Mouse (Mus musculus) lung, postnatal 0 days (tissue): ENCODE data around the gene Cnot1. TPM values are rescaled to one million over a fixed set of nuclear protein-coding genes. Genes with fewer than 3 reads are reported as not detected.
"Not testable (repeated sequence)": the region's sequence is repeated elsewhere in the genome, so short reads cannot be mapped to it uniquely, and the experiment has no call there.

ENCODE experiments used
- ATAC-seq: fragments of 200-750 bp; cut with Nextera tagmentation; 2 replicates; pipeline ENCODE4 v1.8.0; 2017; ENCODE audit warnings: moderate library complexity
- DNase-seq: peaks from one replicate; pipeline ENCODE4 v3.0.0-alpha.2; 2016; ENCODE audit warnings: low spot score
- H3K27ac ChIP-seq: fragments of 300-500 bp; sonication (generic); 2 replicates; pipeline ENCODE4 v1.5.1; 2014; ENCODE audit warnings: antibody characterized with exemption, mild to moderate bottlenecking, low read length, mixed read lengths
- H3K27me3 ChIP-seq: fragments of 300-500 bp; sonication (generic); replicated peaks from 2 replicates; pipeline ENCODE4 v1.6.1; 2014; ENCODE audit warnings: low read length, mixed read lengths; ENCODE audit not compliant: insufficient read depth
- H3K36me3 ChIP-seq: fragments of 300-500 bp; sonication (generic); 2 replicates; pipeline ENCODE4 v1.6.1; 2014; ENCODE audit warnings: low read length, mixed read lengths; ENCODE audit not compliant: insufficient read depth
- H3K4me1 ChIP-seq: fragments of 300-500 bp; sonication (generic); 2 replicates; pipeline ENCODE4 v1.6.1; 2014; ENCODE audit warnings: antibody characterized with exemption, low read depth, low read length, mixed read lengths; ENCODE audit not compliant: insufficient read depth
- H3K4me2 ChIP-seq: fragments of 300-500 bp; sonication (generic); replicated peaks from 2 replicates; pipeline ENCODE4 v1.6.1; 2014; ENCODE audit warnings: low read depth, mild to moderate bottlenecking, low read length, moderate library complexity, mixed read lengths
- H3K4me3 ChIP-seq: fragments of 300-500 bp; sonication (generic); 2 replicates; pipeline ENCODE4 v1.5.1; 2014; ENCODE audit warnings: low read depth, low read length
- H3K9ac ChIP-seq: fragments of 300-500 bp; sonication (generic); replicated peaks from 2 replicates; pipeline ENCODE4 v1.6.1; 2014; ENCODE audit warnings: low read depth, mild to moderate bottlenecking
- H3K9me3 ChIP-seq: fragments of 300-500 bp; sonication (generic); 2 replicates; pipeline ENCODE4 v1.6.1; 2016; ENCODE audit warnings: low read length, mixed read lengths
- CTCF ChIP-seq: IDR thresholded peaks from 2 replicates; pipeline ENCODE4 v1.5.1; 2016; ENCODE audit warnings: antibody characterized with exemption, mild to moderate bottlenecking
- EP300 ChIP-seq: IDR thresholded peaks from 2 replicates; pipeline ENCODE4 v1.6.1; 2016; ENCODE audit warnings: antibody characterized with exemption, mild to moderate bottlenecking, control low read depth
- WGBS: fragments of 180-500 bp; shearing (Covaris S2); extraction: QIAGEN DNeasy Blood & Tissue Kit; methylation state at CpG from one replicate; pipeline ENCODE4 v1.1.7; 2014; 5-methylcytosine and 5-hydroxymethylcytosine counted together
- polyA plus RNA-seq: library from polyadenylated mRNA; unstranded; fragments of >200 nt; fragmentation: Nextera tagmentation; extraction: Ambion mirVana; gene quantifications from 2 replicates; pipeline ENCODE4 v1.2.1, GENCODE M21; 2015

The Cnot1 gene
- polyA plus RNA-seq, 1 experiment from 2014 or later: 21.5 TPM

DNA sequence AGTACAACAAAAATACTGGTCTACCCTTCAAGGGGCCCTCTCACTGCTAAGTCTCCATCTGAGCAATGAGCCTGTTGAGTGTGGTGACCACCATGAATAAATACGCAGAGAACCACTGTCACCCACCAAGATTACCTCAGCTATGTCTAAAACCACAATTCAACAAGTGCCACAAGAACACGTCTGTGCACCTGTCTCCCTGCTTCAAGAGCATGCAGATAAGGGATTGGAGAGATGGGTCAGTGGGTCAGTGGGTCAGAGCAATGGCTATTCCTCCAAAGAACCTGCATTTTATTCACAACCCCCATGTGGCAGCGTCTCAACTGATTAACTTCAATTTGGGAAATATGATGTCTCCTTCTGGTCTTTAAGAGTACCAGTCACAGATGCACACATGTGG, 6.9 kb downstream of the Cnot1 start:
- Histone ChIP-seq H3K9me3 (no peaks in the 10 kb centered on the region), H3K4me1 (peaks cover 5% of the 10 kb centered on the region; the same call in 1 of the 2 replicates), H3K4me2 (no peak overlapping the region), H3K36me3 (no peaks in the 10 kb centered on the region), H3K27me3 (no peaks in the 10 kb centered on the region), H3K27ac (no peak overlapping the region), H3K4me3 (no peak overlapping the region), H3K9ac (no peak overlapping the region)
- TF ChIP-seq CTCF: no peak
- no peak for TF ChIP-seq EP300
- ATAC-seq: no peak
- 78% methylated on average over 3 of the region's 3 CpGs for WGBS
- no peak for DNase-seq

- Histone ChIP-seq H3K27me3 (no peaks in the 10 kb centered on the region), H3K4me2 (no peak overlapping the region), H3K4me3 (no peak overlapping the region), H3K9ac (no peak overlapping the region), H3K9me3 (no peaks in the 10 kb centered on the region), H3K36me3 (no peaks in the 10 kb centered on the region), H3K27ac (no peak overlapping the region), H3K4me1 (peaks cover 1% of the 10 kb centered on the region; the same call in 1 of the 2 replicates)
- WGBS: 100% methylated on average over 1 of the region's 1 CpGs
- TF ChIP-seq EP300: no peak
- TF ChIP-seq CTCF: no peak
- no peak for DNase-seq
- ATAC-seq: no peak
These were observed 7.4 kb downstream of the Cnot1 start for GRCm38 (mm10) chr8:95799891-95800290.

GRCm38 (mm10) chr8:95799117-95799516, 8.1 kb downstream of the Cnot1 start:
- Histone ChIP-seq H3K9ac (no peak overlapping the region), H3K4me3 (no peak overlapping the region), H3K36me3 (no peaks in the 10 kb centered on the region), H3K27me3 (no peaks in the 10 kb centered on the region), H3K27ac (no peak overlapping the region), H3K4me2 (no peak overlapping the region), H3K4me1 (no peaks in the 10 kb centered on the region), H3K9me3 (no peaks in the 10 kb centered on the region)
- no peak for ATAC-seq
- no peak for DNase-seq
- WGBS: 88% methylated on average over 6 of the region's 6 CpGs
- TF ChIP-seq EP300: no peak
- no peak for TF ChIP-seq CTCF

DNA sequence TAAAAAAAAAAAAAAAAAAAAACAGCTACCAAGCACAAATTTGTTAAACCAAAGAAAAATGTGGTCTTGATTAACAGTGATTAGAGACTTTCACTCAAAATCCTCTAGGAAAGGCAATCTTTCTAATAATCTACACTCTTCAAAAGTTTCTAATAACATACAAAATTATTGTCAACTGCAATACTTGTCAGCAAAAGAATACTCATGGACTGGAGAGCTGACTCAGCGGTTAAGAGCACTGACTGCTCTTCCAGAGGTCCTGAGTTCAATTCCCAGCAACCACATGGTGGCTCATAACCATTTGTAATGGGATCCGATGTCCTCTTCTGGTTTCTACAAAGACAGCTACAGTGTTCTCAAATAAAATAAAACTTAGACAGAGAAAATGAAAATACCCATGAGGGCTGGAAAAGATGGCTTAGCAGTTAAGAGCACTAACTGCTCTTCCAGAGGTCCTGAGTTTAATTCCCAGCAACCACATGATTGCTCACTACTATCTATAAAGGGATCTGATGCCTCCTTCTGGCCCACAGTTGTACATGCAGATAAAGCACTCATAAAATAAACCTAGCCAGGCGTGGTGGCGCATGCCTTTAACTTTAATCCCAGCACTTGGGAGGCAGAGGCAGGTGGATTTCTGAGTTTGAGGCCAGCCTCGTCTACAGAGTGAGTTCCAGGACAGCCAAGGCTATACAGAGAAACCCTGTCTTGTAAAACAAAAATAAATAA, 11.8 kb downstream of the Cnot1 start:
- not testable (repeated sequence) for H3K27ac ChIP-seq, ATAC-seq, H3K9ac ChIP-seq, DNase-seq, H3K27me3 ChIP-seq, H3K4me2 ChIP-seq, H3K4me1 ChIP-seq, H3K36me3 ChIP-seq, H3K4me3 ChIP-seq, H3K9me3 ChIP-seq
- TF ChIP-seq CTCF: peak; percentile 11; the same call in 1 of the 2 replicates
- 94% methylated on average over 5 of the region's 5 CpGs for WGBS

GRCm38 (mm10) chr8:95785591-95785990, 21.7 kb downstream of the Cnot1 start:
- Histone ChIP-seq H3K4me2 (no peak overlapping the region), H3K27ac (no peak overlapping the region), H3K9me3 (no peaks in the 10 kb centered on the region), H3K4me1 (no peaks in the 10 kb centered on the region), H3K27me3 (no peaks in the 10 kb centered on the region), H3K9ac (no peak overlapping the region), H3K4me3 (no peak overlapping the region), H3K36me3 (peaks cover 11% of the 10 kb centered on the region; the same call in 1 of the 2 replicates)
- DNase-seq: no peak
- 94% methylated on average over 3 of the region's 4 CpGs for WGBS
- TF ChIP-seq CTCF: no peak
- no peak for TF ChIP-seq EP300
- ATAC-seq: no peak

GRCm38 (mm10) chr8:95782628-95783027, 24.6 kb downstream of the Cnot1 start:
- Histone ChIP-seq H3K4me1 (no peaks in the 10 kb centered on the region), H3K9ac (no peak overlapping the region), H3K4me2 (no peak overlapping the region), H3K27ac (no peak overlapping the region), H3K36me3 (peaks cover 6% of the 10 kb centered on the region; the same call in 1 of the 2 replicates), H3K27me3 (no peaks in the 10 kb centered on the region), H3K9me3 (no peaks in the 10 kb centered on the region; the same call in 1 of the 2 replicates), H3K4me3 (no peak overlapping the region)
- TF ChIP-seq EP300 (no peak), CTCF (peak; percentile 41)
- ATAC-seq (no peak), DNase-seq (no peak)
